11 mouse cellular contexts compared by ENCODE assay signal in genomic region chr16:27526669-27527068, GRCm38 (mm10).
"Had no signal": no experiment of that assay in that cellular context is flagged by ENCODE, and none has a peak within 500 bp of the region (broad histone marks: within the 10 kb centered on the region; RNA-seq: fewer than 3 reads in every experiment).

No protein-coding gene starts in this region.

- H3K27ac ChIP-seq: kidney, embryonic 15.5 days; limb, embryonic 10.5 days; liver, embryonic 12.5 days; lung, embryonic 15.5 days; midbrain, embryonic 13.5 days; neural tube, embryonic 15.5 days had no signal

- DNase-seq: kidney, adult 2 months; kidney, postnatal 25 days; thymus, adult 2 months; thymus, postnatal 25 days had no signal

- H3K4me3 ChIP-seq: kidney, embryonic 15.5 days; limb, embryonic 10.5 days; liver, embryonic 12.5 days; lung, embryonic 15.5 days; midbrain, embryonic 13.5 days; myocyte; neural tube, embryonic 15.5 days had no signal

- ATAC-seq: liver, embryonic 12.5 days; midbrain, embryonic 13.5 days had no signal
